Mouse (Mus musculus) G1E-ER4 (cell line): ENCODE results near the gene Hibadh. TPM values are rescaled to one million over a fixed set of nuclear protein-coding genes. Genes with fewer than 3 reads are reported as not detected.

Source experiments
- GATA1 ChIP-seq: IDR thresholded peaks from one replicate; pipeline ENCODE4 v1.8.0; 2012; ENCODE audit warnings: low read length, inconsistent platforms
- polyA plus RNA-seq: library from polyadenylated mRNA; stranded (reverse); fragments of >175 nt; gene quantifications from 2 replicates; pipeline ENCODE4 v1.2.3, GENCODE M21; 2012

Hibadh gene
- polyA plus RNA-seq, 1 experiment: 15.1 TPM

- TF ChIP-seq GATA1: no peak
These were observed 100.3 kb downstream of the Hibadh start for GRCm38 (mm10) chr6:52539911-52540310.

GRCm38 (mm10) chr6:52535072-52535704 is 105.0 kb downstream of the Hibadh start:
- no peak for TF ChIP-seq GATA1

GRCm38 (mm10) chr6:52532144-52532492 is 108.1 kb downstream of the Hibadh start:
- no peak for TF ChIP-seq GATA1

GRCm38 (mm10) chr6:52531366-52532143 is 108.6 kb downstream of the Hibadh start:
- TF ChIP-seq GATA1: no peak

GRCm38 (mm10) chr6:52530861-52531260 is 109.3 kb downstream of the Hibadh start:
- no peak for TF ChIP-seq GATA1

GRCm38 (mm10) chr6:52524226-52524625 is 116.0 kb downstream of the Hibadh start:
- no peak for TF ChIP-seq GATA1

GRCm38 (mm10) chr6:52518704-52519103 is 121.5 kb downstream of the Hibadh start:
- no peak for TF ChIP-seq GATA1

GRCm38 (mm10) chr6:52517272-52517671 is 122.9 kb downstream of the Hibadh start:
- TF ChIP-seq GATA1: no peak

- no peak for TF ChIP-seq GATA1
These were observed 126.2 kb downstream of the Hibadh start for GRCm38 (mm10) chr6:52513876-52514405.

- TF ChIP-seq GATA1: no peak
These were observed 131.4 kb downstream of the Hibadh start for GRCm38 (mm10) chr6:52508789-52509188.

GRCm38 (mm10) chr6:52507946-52508345 is 132.2 kb downstream of the Hibadh start:
- no peak for TF ChIP-seq GATA1

GRCm38 (mm10) chr6:52507171-52507570 is 133.0 kb downstream of the Hibadh start:
- TF ChIP-seq GATA1: no peak

GRCm38 (mm10) chr6:52505777-52506755 is 134.1 kb downstream of the Hibadh start:
- TF ChIP-seq GATA1: no peak

GRCm38 (mm10) chr6:52504676-52505460 is 135.3 kb downstream of the Hibadh start:
- TF ChIP-seq GATA1: no peak

GRCm38 (mm10) chr6:52502986-52503385 is 137.2 kb downstream of the Hibadh start:
- TF ChIP-seq GATA1: no peak
